Mouse (Mus musculus): ENCODE data around the gene Sag.

- TF ChIP-seq CTCF (IDR thresholded peaks at IDR 0.05) (no peak), EP300 (IDR thresholded peaks at IDR 0.05) (no peak)
These were observed 10.2 kb downstream of the Sag start for GRCm38 (mm10) chr1:87813681-87814080.

Data from lung, postnatal 0 days (tissue).